Mouse (Mus musculus) heart, embryonic 14.5 days (tissue): Measurements from ENCODE around the gene Smpd3. TPM values are rescaled to one million over a fixed set of nuclear protein-coding genes. Genes with fewer than 3 reads are reported as not detected.

Source experiments
- ATAC-seq: fragments of 200-750 bp; cut with Nextera tagmentation; 2 replicates; pipeline ENCODE4 v1.8.0; 2017; ENCODE audit warnings: low read depth, moderate TSS enrichment; ENCODE audit not compliant: insufficient number of reproducible peaks, insufficient read depth, low FRiP score
- H3K27ac ChIP-seq, 2 experiments: fragments of 200-500 bp in 1 of 2; fragments of 300-500 bp in 1 of 2; sonication (generic) in 1 of 2; replicated peaks in 1 of 2; 2 replicates each; pipeline ENCODE4 v1.5.1; 2012 to 2014; ENCODE audit warnings: low read depth in 2 of 2, low read length in 2 of 2, control low read depth in 1 of 2, mild to moderate bottlenecking in 1 of 2, mixed read lengths in 1 of 2; ENCODE audit not compliant: control insufficient read depth in 1 of 2, insufficient read depth in 1 of 2
- H3K27me3 ChIP-seq: fragments of 300-500 bp; sonication (generic); 2 replicates; pipeline ENCODE4 v1.6.1; 2014; ENCODE audit warnings: mild to moderate bottlenecking, low read length, control low read depth; ENCODE audit not compliant: control insufficient read depth, insufficient read depth
- H3K36me3 ChIP-seq: fragments of 300-500 bp; sonication (generic); 2 replicates; pipeline ENCODE4 v1.6.1; 2014; ENCODE audit warnings: mild to moderate bottlenecking, control low read depth, low read length, mixed read lengths; ENCODE audit not compliant: control insufficient read depth, insufficient read depth
- H3K4me1 ChIP-seq, 2 experiments: fragments of 200-500 bp in 1 of 2; fragments of 300-500 bp in 1 of 2; sonication (generic) in 1 of 2; 2 replicates each; pipeline ENCODE4 v1.6.1; 2012 to 2014; ENCODE audit warnings: low read length in 2 of 2, control low read depth in 1 of 2, mixed read lengths in 1 of 2; ENCODE audit not compliant: control insufficient read depth in 2 of 2, insufficient read depth in 2 of 2
- H3K4me2 ChIP-seq: fragments of 300-500 bp; sonication (generic); 2 replicates; pipeline ENCODE4 v1.6.1; 2014; ENCODE audit warnings: mild to moderate bottlenecking, low read length
- H3K4me3 ChIP-seq, 2 experiments: fragments of 200-500 bp in 1 of 2; fragments of 300-500 bp in 1 of 2; sonication (generic) in 1 of 2; 2 replicates each; pipeline ENCODE4 v1.5.1; 2012 to 2014; ENCODE audit warnings: low read length in 2 of 2, mild to moderate bottlenecking in 2 of 2, control low read depth in 1 of 2, low read depth in 1 of 2, moderate library complexity in 1 of 2; ENCODE audit not compliant: control insufficient read depth in 1 of 2, insufficient read depth in 1 of 2
- H3K9ac ChIP-seq: fragments of 300-500 bp; sonication (generic); 2 replicates; pipeline ENCODE4 v1.6.1; 2014; ENCODE audit warnings: mild to moderate bottlenecking, low read length
- H3K9me3 ChIP-seq: fragments of 300-500 bp; sonication (generic); 2 replicates; pipeline ENCODE4 v1.6.1; 2016; ENCODE audit warnings: low read length, control low read depth; ENCODE audit not compliant: control insufficient read depth
- WGBS: fragments of 180-500 bp; shearing (Covaris S2); extraction: QIAGEN DNeasy Blood & Tissue Kit; methylation state at CpG from one replicate; pipeline ENCODE4 v1.1.7; 2014; 5-methylcytosine and 5-hydroxymethylcytosine counted together
- polyA plus RNA-seq: library from polyadenylated mRNA; unstranded; fragments of >200 nt; fragmentation: Nextera tagmentation; extraction: Ambion mirVana; gene quantifications from 2 replicates; pipeline ENCODE4 v1.2.1, GENCODE M21; 2014

The Smpd3 gene
- polyA plus RNA-seq, 1 experiment from 2014 or later, result 1.9 TPM

DNA sequence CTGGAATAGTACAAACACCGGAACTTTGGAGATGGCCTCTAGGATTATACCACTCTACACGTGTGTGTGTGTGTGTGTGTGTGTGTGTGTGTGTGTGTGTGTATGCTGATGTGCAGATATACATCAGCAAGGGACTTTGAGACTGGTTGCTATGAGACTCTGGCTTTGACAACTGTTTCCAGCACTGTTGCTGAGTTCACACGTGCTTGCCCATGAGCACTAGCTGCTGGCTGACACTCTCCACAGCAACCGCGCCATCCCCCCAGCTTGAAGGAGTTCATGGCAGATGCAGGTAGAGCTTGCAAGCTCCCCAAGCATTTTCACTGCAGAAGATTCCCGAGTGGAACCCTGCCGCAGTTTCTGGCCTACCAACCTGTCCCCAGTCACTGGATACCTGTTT, 48.3 kb downstream of the Smpd3 start:
- no peaks in the 10 kb centered on the region for H3K27me3 ChIP-seq
- 54% methylated on average over 7 of the region's 7 CpGs for WGBS
- ATAC-seq, result no peak
- no peak overlapping the region for H3K4me2 ChIP-seq
- no peak overlapping the region for H3K9ac ChIP-seq
- no peaks in the 10 kb centered on the region for H3K9me3 ChIP-seq
- H3K4me1 ChIP-seq, result no peaks in the 10 kb centered on the region
- no peak overlapping the region for H3K4me3 ChIP-seq
- no peak overlapping the region for H3K27ac ChIP-seq
- no peaks in the 10 kb centered on the region for H3K36me3 ChIP-seq

DNA sequence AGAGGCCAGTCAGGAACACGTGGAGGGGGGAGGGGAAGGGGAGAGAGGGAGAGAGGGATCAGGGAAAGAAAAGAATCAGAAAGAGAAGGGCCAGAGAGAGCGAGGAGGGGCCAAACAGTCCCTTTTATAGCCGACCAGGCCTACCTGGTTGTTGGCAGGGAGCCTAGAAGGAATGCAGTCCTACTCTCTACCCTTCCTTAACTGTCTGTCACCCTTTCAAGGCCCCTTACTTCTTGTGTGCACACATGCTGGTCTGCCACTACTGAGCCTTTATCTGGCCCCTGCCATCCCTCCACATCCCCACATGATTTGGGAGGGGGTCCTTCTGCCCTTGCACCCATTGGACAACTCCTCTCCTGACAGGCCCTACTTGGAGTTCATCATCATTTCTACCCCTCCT, 49.1 kb downstream of the Smpd3 start:
- Histone ChIP-seq H3K27me3 (no peaks in the 10 kb centered on the region), H3K9me3 (no peaks in the 10 kb centered on the region), H3K4me1 (no peaks in the 10 kb centered on the region), H3K4me2 (no peak overlapping the region), H3K27ac (no peak overlapping the region), H3K36me3 (no peaks in the 10 kb centered on the region), H3K4me3 (no peak overlapping the region), H3K9ac (no peak overlapping the region)
- ATAC-seq, result no peak
- 36% methylated on average over 3 of the region's 3 CpGs for WGBS

DNA sequence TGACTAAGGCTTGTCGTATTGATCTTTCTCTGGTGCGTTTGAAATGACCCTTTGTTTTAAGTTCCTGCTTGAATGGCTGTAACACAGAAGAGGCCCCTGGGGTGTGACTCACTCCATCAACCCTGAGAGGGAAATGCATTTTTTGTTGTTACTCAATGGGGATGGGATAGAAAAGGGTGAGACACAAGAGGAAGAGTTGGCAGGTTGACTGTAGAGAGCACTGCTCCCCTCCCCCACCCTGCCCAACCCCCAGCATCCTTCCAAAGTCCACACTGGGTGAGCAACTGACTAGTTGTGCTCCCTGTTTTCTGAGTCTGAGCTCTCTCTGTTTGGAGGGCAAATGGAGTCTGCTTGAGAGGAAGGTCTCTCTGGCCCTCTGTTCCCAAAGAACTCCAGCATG, 50.3 kb downstream of the Smpd3 start:
- Histone ChIP-seq H3K36me3 (no peaks in the 10 kb centered on the region), H3K9ac (no peak overlapping the region), H3K27me3 (no peaks in the 10 kb centered on the region), H3K4me1 (no peaks in the 10 kb centered on the region), H3K4me3 (no peak overlapping the region), H3K27ac (no peak overlapping the region), H3K4me2 (no peak overlapping the region), H3K9me3 (no peaks in the 10 kb centered on the region)
- no peak for ATAC-seq
- WGBS, result 48% methylated on average over 2 of the region's 2 CpGs

DNA sequence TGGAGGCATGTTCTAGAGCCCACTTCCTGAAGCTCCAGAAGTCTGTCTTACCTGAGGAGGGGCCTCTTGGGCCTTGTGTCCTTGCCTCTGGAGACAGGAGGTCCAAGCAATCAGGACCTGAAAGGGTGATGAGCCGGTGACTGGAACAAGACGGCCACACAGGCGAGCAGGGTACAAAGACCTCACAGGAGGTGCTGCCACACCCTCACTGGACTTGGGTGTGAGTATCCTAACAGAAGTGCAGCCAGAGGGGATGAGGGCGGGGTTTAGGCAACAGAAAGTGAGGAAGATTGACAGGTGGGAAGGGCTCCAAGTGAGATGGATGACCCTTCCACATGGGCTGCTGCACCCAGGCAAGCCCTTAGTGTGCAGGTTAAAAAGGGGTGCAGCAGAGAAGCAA, 56.9 kb downstream of the Smpd3 start:
- H3K4me2 ChIP-seq, result no peak overlapping the region
- H3K4me3 ChIP-seq, result no peak overlapping the region
- H3K36me3 ChIP-seq, result no peaks in the 10 kb centered on the region
- H3K27ac ChIP-seq, result no peak overlapping the region
- no peak overlapping the region for H3K9ac ChIP-seq
- WGBS, result 49% methylated on average over 4 of the region's 4 CpGs
- no peaks in the 10 kb centered on the region for H3K9me3 ChIP-seq
- ATAC-seq, result no peak
- no peaks in the 10 kb centered on the region for H3K27me3 ChIP-seq
- peaks cover 6 to 7% of the 10 kb centered on the region in 2 experiments; a peak in 3 of 4 replicates for H3K4me1 ChIP-seq

DNA sequence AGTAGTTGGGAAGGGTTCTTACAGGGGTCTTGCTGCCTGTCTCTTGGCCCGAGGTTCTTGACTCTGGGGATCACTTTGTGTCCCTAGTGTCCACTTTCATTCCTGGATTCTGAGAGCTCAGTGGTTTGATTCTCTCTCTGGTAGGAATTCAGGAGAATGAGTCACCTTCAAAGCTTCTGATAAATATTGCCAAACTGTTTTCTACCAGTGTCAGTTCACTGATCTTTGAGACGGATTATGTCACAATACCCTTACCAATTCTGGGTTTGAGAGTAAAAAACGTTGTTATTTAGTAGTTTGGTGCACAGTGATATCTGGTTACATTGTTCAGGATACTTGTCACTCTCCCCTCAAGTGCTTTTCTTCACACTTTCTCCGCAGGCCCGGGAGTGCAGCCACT, 57.6 kb downstream of the Smpd3 start:
- no peaks in the 10 kb centered on the region for H3K9me3 ChIP-seq
- no peaks in the 10 kb centered on the region for H3K27me3 ChIP-seq
- ATAC-seq, result no peak
- peaks cover 6 to 7% of the 10 kb centered on the region in 2 experiments; a peak in 3 of 4 replicates for H3K4me1 ChIP-seq
- no peak overlapping the region for H3K27ac ChIP-seq
- no peaks in the 10 kb centered on the region for H3K36me3 ChIP-seq
- H3K9ac ChIP-seq, result no peak overlapping the region
- 22% methylated on average over 5 of the region's 5 CpGs for WGBS
- H3K4me3 ChIP-seq, result no peak overlapping the region
- no peak overlapping the region for H3K4me2 ChIP-seq

DNA sequence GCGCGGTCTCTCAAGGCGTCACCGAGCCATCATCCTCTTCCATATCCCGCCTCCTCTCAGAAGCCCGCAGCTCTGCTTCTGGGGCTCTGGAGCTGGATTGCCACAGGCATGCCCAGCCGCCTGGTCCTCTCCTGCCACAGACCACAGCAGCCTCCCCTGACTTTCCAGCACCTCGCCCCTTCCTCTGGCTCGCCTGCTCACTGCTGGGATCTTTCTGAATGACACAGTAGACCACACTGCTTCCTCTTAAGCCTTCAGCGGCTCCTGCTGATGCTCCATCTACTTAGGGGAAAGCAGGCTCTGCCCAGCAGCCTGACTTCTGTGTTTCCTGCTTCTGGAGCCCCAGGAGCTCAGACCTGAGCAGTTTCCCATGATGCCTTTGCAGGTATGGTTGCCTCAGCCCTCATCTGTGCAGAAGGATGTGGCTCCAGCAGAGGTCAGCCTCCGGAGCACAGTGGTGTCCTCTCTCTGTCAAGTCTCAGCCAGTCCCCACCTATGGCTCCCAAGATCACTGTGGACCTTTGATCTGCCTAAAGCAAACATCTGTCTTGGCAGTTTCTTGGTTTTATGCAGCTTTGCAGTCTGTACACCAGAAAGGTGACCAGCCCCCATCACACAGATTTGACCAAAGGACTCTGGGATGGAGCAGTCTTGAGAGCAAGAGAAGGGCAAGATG, 59.3 kb downstream of the Smpd3 start:
- Histone ChIP-seq H3K4me3 (no peak overlapping the region), H3K27ac (no peak overlapping the region), H3K36me3 (no peaks in the 10 kb centered on the region), H3K9me3 (no peaks in the 10 kb centered on the region), H3K9ac (no peak overlapping the region), H3K4me1 (peaks cover 6 to 7% of the 10 kb centered on the region in 2 experiments; a peak in 3 of 4 replicates), H3K27me3 (no peaks in the 10 kb centered on the region), H3K4me2 (no peak overlapping the region)
- 77% methylated on average over 11 of the region's 11 CpGs for WGBS
- ATAC-seq, result no peak

DNA sequence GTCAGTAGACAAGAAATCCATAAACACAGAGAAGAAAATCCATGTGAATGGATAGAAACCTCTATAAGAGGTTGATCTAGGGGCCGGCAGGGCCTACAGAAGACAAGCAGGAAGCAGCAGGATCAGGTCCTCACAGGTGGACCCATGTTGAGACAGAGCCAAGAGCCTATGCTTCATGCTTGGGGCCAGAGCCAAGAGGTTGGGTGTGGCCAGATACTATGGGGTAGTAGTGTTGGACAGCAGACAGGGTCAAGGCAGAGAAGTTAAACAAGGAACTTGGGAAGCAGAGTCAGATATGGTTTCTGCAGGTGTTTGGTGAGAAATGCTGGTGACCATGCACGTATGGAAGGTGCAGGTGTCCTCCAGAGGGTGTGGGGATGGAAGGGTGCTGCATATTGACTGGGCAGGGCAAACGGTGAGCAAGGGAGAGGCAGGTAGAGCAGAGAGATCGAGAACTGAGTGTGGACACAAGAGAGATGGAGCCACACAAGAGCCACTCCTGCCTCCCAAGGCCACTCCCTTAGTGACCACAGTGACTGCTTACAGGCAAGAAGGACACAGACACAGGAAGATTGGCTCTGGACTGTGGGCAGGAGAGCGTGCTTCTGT, 61.0 kb downstream of the Smpd3 start:
- WGBS, result 86% methylated on average over 5 of the region's 5 CpGs
- ATAC-seq, result no peak
- Histone ChIP-seq H3K36me3 (no peaks in the 10 kb centered on the region), H3K27ac (no peak overlapping the region), H3K9ac (no peak overlapping the region), H3K4me2 (no peak overlapping the region), H3K9me3 (no peaks in the 10 kb centered on the region), H3K27me3 (no peaks in the 10 kb centered on the region), H3K4me3 (no peak overlapping the region), H3K4me1 (peaks cover 14 to 16% of the 10 kb centered on the region in 2 experiments)

DNA sequence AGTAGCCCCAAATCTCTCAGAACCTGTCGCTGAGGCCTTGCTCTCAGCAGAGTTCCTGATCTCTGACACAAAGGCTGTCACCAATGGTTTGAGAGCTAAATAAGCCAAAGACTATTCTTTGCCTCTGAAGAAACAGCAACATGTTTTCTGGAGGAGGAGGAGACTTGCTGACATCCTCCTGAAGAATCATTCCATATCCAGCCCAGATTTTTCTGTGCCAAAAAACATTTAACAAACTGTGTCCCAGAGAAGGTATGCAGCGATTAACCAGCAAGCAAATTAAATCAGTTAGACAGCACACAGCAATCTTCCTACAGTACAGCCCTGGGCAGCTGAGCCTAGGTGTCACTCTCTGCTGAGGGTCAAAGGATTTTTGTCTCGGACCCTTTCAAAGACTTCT, 64.3 kb downstream of the Smpd3 start:
- Histone ChIP-seq H3K4me3 (no peak overlapping the region), H3K27ac (no peak overlapping the region), H3K36me3 (no peaks in the 10 kb centered on the region), H3K4me2 (no peak overlapping the region), H3K4me1 (peaks cover 27 to 39% of the 10 kb centered on the region in 2 experiments), H3K9ac (no peak overlapping the region), H3K9me3 (no peaks in the 10 kb centered on the region), H3K27me3 (no peaks in the 10 kb centered on the region)
- WGBS, result 77% methylated on average over 3 of the region's 3 CpGs
- no peak for ATAC-seq
